Mouse (Mus musculus) MEL (cell line): ENCODE measurements around the gene Cyp3a57.
"Not testable (repeated sequence)": the region's sequence is repeated elsewhere in the genome, so short reads cannot be mapped to it uniquely, and the experiment has no call there.

Experiments
- CHD1 ChIP-seq: IDR thresholded peaks from 2 replicates; pipeline ENCODE4 v1.6.1; 2012; ENCODE audit warnings: low read depth, mild to moderate bottlenecking, inconsistent platforms, low read length, improper control_type of control experiment
- CTCF ChIP-seq, 3 experiments: IDR thresholded peaks in 2 of 3; conservative IDR thresholded peaks in 1 of 3; 2 replicates each; pipeline ENCODE4 v1.5.1; 2011 to 2012; ENCODE audit warnings: low read length in 3 of 3, low read depth in 2 of 3, mild to moderate bottlenecking in 2 of 3, improper control_type of control experiment in 1 of 3, inconsistent platforms in 1 of 3, mixed read lengths in 1 of 3, moderate library complexity in 1 of 3; ENCODE audit not compliant: control insufficient read depth in 1 of 3, insufficient read depth in 1 of 3, poor library complexity in 1 of 3, severe bottlenecking in 1 of 3
- HCFC1 ChIP-seq: IDR thresholded peaks from 2 replicates; pipeline ENCODE4 v1.6.1; 2012; ENCODE audit warnings: low read depth, mild to moderate bottlenecking, inconsistent platforms, low read length, improper control_type of control experiment, moderate library complexity
- MAFK ChIP-seq: IDR thresholded peaks from 2 replicates; pipeline ENCODE4 v1.6.1; 2011; ENCODE audit warnings: low read depth, mild to moderate bottlenecking, low read length, improper control_type of control experiment, borderline replicate concordance
- POLR2A ChIP-seq, 2 experiments: IDR thresholded peaks; 2 replicates each; pipeline ENCODE4 v1.6.1; 2011 to 2012; ENCODE audit warnings: low read length in 2 of 2, mild to moderate bottlenecking in 2 of 2, control low read depth in 1 of 2, improper control_type of control experiment in 1 of 2, low read depth in 1 of 2, moderate library complexity in 1 of 2; ENCODE audit not compliant: control insufficient read depth in 1 of 2, insufficient read depth in 1 of 2, poor library complexity in 1 of 2
- POLR2AphosphoS2 ChIP-seq: IDR thresholded peaks from 2 replicates; pipeline ENCODE4 v1.6.1; 2011; ENCODE audit warnings: low read length, improper control_type of control experiment
- USF1 ChIP-seq: IDR thresholded peaks from 2 replicates; pipeline ENCODE4 v1.6.1; 2014; ENCODE audit warnings: low read depth, mild to moderate bottlenecking, inconsistent platforms, low read length, improper control_type of control experiment, moderate library complexity

DNA sequence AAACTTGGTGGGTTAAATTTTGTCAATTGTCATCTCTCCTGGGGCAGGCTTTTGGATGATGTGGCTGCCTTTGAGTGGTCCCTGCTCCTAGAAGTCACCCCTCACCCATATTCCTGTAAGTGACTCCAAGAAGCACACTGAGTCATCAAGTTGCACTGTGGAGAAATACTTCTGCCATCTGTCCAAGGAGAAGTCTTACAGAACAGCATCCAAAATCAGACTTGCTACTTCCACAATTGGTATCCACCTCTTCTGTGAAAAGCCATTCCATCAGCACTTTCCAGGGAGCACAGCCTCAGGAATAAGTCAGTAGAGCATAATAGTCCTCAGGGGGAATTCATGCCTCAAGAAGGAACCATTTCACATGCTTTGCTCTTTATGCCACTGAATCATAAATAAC, 6.3 kb upstream of the Cyp3a57 start:
- not testable (repeated sequence) for TF ChIP-seq POLR2A (IDR thresholded peaks at IDR 0.05; ENCODE audit: control insufficient read depth in 1 of 2, insufficient read depth in 1 of 2, low read depth in 1 of 2, low read length in 2 of 2, poor library complexity in 1 of 2); CTCF (IDR thresholded peaks at IDR 0.05 in 2 of 3, conservative IDR thresholded peaks at IDR 0.05 in 1 of 3; ENCODE audit: control insufficient read depth in 1 of 3, insufficient read depth in 1 of 3, low read depth in 2 of 3, low read length in 3 of 3, poor library complexity in 1 of 3, severe bottlenecking in 1 of 3); MAFK; USF1; HCFC1; POLR2AphosphoS2; CHD1
